Mouse (Mus musculus): ENCODE data around the gene Atg4c.

Atg4c gene

DNA sequence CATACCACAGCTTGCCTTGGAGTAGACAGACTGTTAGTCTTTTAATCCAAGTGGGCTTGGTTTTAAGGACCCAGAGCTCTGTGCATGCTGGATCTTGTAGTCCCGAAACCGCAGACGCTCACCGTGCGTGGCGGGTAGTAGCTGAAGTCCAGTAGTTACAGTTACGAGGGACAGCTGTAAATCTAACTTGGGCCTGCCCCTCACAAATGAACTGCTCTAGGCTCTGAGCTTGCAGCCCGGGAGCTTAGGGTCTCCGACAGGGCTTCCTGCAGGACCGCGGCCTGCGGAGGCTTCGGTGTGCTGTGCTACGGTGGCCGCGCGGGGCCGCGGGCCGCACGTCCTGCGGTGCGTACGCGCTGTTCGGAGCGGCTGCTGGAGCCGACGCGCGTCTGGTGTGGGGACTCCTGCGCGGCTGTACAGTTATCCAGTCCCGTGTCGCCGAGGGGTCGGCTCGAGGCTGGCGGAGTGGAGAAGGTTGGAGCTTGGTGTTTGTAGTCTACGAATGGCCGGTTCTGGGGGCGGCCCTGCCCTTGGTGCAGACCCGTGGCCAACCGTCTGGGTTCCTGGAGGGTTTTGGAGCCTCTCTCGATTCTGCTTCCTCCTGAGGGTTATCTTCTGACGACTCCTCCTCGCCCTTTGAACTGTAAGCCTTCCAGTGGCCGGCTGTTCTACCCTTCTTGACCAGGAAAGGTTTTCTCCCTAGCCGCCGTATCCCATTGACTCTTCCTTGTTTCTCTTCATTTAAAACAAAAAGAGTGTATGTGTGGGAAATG, at the start of gene Atg4c:
Atg4c (plus strand) TSS at position 125 of the 773 bp plus-strand sequence.
- DNase-seq (ENCODE audit: extremely low spot score, low read depth, low spot score), result peak; percentile 70

DNA sequence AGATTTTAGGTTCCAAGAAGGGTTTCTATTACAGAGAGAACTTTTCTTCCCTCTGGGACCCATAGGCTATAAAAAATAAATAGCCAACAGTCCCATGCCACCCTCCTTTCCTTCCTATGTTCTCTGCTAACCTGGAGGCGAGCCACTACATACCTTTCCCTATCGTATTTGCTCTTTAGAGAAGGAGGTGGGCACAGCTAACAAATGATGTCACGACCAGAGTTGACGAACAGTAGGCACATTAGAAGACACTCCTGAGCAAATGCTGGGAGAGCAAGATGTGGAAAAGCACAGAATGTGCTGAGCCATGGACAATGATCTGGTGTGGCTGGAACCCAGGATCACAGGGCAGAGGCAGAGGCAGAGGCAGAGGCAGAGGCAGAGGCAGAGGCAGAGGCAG, 42.3 kb upstream of the Atg4c start:
- no peak for DNase-seq (ENCODE audit: extremely low spot score, low read depth, low spot score)

DNA sequence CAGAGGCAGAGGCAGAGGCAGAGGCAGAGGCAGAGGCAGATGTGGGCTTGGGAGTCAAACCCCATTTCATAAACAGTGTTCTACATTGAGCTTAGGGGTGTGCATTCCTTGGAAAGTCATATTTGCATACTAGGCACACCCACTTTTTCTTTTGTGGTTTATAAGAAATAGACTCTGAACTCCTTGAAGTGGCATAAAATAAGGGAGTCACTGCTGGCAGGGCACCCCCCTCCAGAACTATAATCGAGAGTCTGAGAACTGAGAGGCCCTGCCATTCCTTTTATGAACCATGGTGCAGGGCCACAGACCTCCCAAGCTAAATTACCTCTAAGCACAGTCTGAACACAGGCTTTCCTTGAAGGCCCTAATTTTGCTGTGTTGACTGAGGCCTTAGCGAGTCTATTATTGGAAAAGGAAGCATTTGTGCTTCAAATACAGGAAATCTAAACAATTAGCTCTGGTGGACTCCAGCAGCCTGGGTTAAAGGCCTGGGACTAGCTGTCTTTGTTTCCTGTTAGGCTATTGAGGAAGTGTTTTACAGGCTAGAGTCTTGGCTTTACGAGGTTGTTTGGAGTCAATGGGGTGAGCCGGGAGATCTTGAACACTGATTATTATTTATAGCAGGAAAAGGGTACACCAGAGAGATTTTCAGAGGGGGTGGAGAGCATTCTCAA, 41.7 kb upstream of the Atg4c start:
- DNase-seq (ENCODE audit: extremely low spot score, low read depth, low spot score), result peak; percentile 46

- DNase-seq (ENCODE audit: extremely low spot score, low read depth, low spot score), result no peak
These were observed 37.0 kb upstream of the Atg4c start for GRCm38 (mm10) chr4:99156641-99157307.

DNA sequence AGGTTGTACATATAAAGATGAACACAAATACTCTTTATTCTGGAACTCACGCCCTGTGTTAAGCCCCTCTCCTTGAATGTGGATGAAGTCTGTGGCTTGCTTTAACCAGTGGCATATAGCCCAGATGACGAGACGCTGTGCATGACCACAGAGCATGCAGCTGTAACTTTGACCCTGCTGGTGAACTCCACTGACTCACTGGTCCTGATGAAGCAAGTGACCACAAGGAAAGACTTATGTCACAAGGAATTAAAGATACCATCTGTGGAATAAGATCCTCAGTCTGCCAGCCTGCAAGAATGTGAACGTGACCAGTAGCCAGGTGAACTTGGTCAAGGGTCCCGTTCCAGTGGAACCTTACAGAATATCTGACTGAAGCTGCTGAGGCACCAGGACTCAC, 35.2 kb upstream of the Atg4c start:
- no peak for DNase-seq (ENCODE audit: extremely low spot score, low read depth, low spot score)

- DNase-seq (ENCODE audit: extremely low spot score, low read depth, low spot score), result no peak
These were observed 33.3 kb upstream of the Atg4c start for GRCm38 (mm10) chr4:99160414-99160813.

DNA sequence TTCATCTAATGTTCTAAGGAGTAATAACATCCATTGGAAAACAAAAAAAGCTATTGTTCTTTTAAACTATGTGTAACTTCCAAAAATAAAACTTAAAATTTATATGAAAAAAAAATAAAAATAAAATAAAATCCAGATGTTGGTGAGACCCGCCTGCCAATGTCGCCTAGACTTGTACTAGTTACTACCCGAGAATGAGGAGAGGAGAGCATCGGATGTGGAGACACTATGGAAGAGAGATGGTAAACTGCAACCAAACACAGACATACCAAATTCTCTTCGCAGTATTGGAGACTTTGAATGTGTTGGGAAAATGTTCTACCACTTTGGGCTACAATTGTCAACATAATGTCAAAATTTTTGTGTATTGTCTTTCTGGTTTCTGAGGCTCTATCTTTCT, 32.8 kb upstream of the Atg4c start:
- no peak for DNase-seq (ENCODE audit: extremely low spot score, low read depth, low spot score)

- no peak for DNase-seq (ENCODE audit: extremely low spot score, low read depth, low spot score)
These were observed 32.2 kb upstream of the Atg4c start for GRCm38 (mm10) chr4:99161457-99161971.

- no peak for DNase-seq (ENCODE audit: extremely low spot score, low read depth, low spot score)
These were observed 30.7 kb upstream of the Atg4c start for GRCm38 (mm10) chr4:99163001-99163400.

- DNase-seq (ENCODE audit: extremely low spot score, low read depth, low spot score), result no peak
These were observed 30.2 kb upstream of the Atg4c start for GRCm38 (mm10) chr4:99163547-99163946.

GRCm38 (mm10) chr4:99168869-99169268, 24.9 kb upstream of the Atg4c start:
- no peak for DNase-seq (ENCODE audit: extremely low spot score, low read depth, low spot score)

- DNase-seq (ENCODE audit: extremely low spot score, low read depth, low spot score), result no peak
These were observed 19.5 kb upstream of the Atg4c start for GRCm38 (mm10) chr4:99174265-99174664.

- no peak for DNase-seq (ENCODE audit: extremely low spot score, low read depth, low spot score)
These were observed 16.9 kb upstream of the Atg4c start for GRCm38 (mm10) chr4:99176841-99177240.

- DNase-seq (ENCODE audit: extremely low spot score, low read depth, low spot score), result no peak
These were observed 16.5 kb upstream of the Atg4c start for GRCm38 (mm10) chr4:99177255-99177654.

DNA sequence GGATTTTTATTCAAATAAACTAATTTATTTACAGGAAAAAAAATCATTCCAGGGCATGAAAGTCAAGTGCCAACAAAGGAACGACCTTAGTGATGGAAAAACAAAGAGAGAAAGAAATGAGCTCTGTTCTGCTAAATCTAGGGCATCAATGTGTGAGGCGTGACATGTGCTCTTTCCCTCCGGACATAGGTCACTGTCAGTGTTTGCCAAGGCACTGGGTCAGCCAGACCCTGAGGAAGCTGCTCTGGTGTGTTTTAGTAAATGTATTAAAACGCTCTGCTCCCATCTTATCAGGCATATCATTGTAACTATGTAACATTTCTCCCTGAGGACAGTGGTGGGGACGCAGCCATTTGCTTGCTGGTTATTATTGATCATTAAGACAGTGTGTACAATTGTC, 14.9 kb upstream of the Atg4c start:
- no peak for DNase-seq (ENCODE audit: extremely low spot score, low read depth, low spot score)

DNA sequence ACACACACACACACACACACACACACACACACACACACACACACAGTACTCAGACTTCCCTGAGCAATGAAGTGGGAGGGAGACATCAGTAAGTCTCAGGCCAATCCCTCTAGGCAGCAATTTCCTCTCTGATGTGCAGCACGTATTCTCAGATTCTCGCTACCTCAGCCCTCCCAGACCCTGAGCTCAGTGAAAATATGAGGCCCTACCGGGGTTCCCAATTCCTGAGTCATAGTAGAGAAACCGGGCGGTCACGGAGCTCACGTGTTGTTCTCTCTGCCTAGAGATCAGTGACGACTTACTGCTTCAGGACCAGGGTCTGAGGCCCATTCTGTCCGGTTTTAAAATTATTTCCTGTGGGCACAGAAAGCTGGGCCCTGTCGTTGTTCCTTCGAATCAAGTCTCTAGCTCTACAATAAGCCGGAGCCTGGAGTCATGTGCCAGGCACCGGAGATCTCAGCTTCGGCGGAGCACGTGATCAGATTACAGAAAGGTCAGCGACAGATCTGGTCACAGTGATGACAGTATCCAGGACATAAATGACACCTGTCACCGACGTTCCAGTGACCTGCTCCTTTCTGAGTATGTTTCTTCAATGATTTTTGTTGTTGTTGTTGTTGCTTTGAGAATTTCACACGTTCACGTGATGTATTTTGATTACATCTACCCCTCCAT, 14.2 kb upstream of the Atg4c start:
- no peak for DNase-seq (ENCODE audit: extremely low spot score, low read depth, low spot score)

- no peak for DNase-seq (ENCODE audit: extremely low spot score, low read depth, low spot score)
These were observed 12.8 kb upstream of the Atg4c start for GRCm38 (mm10) chr4:99180921-99181320.

GRCm38 (mm10) chr4:99181739-99182419, 11.9 kb upstream of the Atg4c start:
- no peak for DNase-seq (ENCODE audit: extremely low spot score, low read depth, low spot score)

GRCm38 (mm10) chr4:99182660-99183431, 10.9 kb upstream of the Atg4c start:
- peak; percentile 52 for DNase-seq (ENCODE audit: extremely low spot score, low read depth, low spot score)

DNA sequence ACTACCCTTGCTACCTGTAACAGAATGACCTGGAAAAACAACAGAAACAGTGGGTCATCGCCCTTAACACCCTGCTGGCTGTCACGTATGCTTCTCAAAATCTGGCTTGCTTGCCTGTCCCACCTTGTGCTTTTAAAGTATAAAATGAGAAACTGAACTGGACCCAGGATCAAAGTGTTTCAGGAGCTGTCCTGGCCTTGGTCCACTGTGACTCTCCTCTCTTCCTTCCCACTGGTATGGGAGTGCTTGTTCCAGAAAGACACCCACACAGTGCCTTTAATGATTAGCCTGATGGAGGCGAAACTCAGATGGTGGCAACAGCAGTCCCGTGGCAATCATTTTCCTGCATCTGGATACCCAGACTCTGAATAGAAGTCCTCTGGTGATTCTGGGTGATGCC, 9.1 kb upstream of the Atg4c start:
- DNase-seq (ENCODE audit: extremely low spot score, low read depth, low spot score), result no peak
